Mouse (Mus musculus) kidney, adult 2 months (tissue): ENCODE measurements around the gene Aplnr. TPM values are rescaled to one million over a fixed set of nuclear protein-coding genes. Genes with fewer than 3 reads are reported as not detected.
A peak's percentile ranks its signal among the peaks of the same experiment; 100 is the strongest.

Experiments used
- DNase-seq: peaks from one replicate; pipeline ENCODE4 v3.0.0; 2021
- H3K27ac ChIP-seq: fragments of 200-500 bp; 2 replicates; pipeline ENCODE4 v1.5.1; 2012; ENCODE audit warnings: low read depth, low read length, control low read depth, inconsistent platforms; ENCODE audit not compliant: insufficient read depth
- H3K27me3 ChIP-seq: fragments of 200-500 bp; replicated peaks from 2 replicates; pipeline ENCODE4 v1.6.1; 2012; ENCODE audit warnings: mild to moderate bottlenecking, moderate library complexity, low read length, inconsistent platforms; ENCODE audit not compliant: control insufficient read depth, insufficient read depth
- H3K36me3 ChIP-seq: fragments of 200-500 bp; 2 replicates; pipeline ENCODE4 v1.6.1; 2012; ENCODE audit warnings: mild to moderate bottlenecking, moderate library complexity, low read length, inconsistent platforms; ENCODE audit not compliant: control insufficient read depth, insufficient read depth
- H3K4me1 ChIP-seq: fragments of 200-500 bp; 2 replicates; pipeline ENCODE4 v1.6.1; 2011; ENCODE audit warnings: low read length; ENCODE audit not compliant: control insufficient read depth, insufficient read depth
- H3K4me3 ChIP-seq: fragments of 200-500 bp; 2 replicates; pipeline ENCODE4 v1.5.1; 2011; ENCODE audit warnings: mild to moderate bottlenecking, low read depth, low read length, control low read depth; ENCODE audit not compliant: insufficient read depth
- CTCF ChIP-seq: fragments of 200-500 bp; conservative IDR thresholded peaks from 2 replicates; pipeline ENCODE4 v1.5.1; 2011; ENCODE audit warnings: low read depth, mild to moderate bottlenecking, control low read depth, low read length, moderate library complexity, mixed read lengths; ENCODE audit not compliant: insufficient read depth, insufficient read length
- POLR2A ChIP-seq: fragments of 200-500 bp; IDR thresholded peaks from one replicate; pipeline ENCODE4 v1.6.1; 2011; ENCODE audit warnings: low read depth, low read length, control low read depth
- WGBS: fragments of 180-500 bp; shearing (Covaris S2); methylation state at CpG from one replicate; pipeline ENCODE4 v1.1.7; 2018; 5-methylcytosine and 5-hydroxymethylcytosine counted together
- polyA plus RNA-seq: library from polyadenylated mRNA; depleted of rRNA; stranded (reverse); fragments of >200 nt; gene quantifications from 2 replicates; pipeline ENCODE4 v1.2.3, GENCODE M21; 2012

The Aplnr gene
- polyA plus RNA-seq, 1 experiment = 16.6 TPM

GRCm38 (mm10) chr2:85103201-85103600 lies 32.8 kb upstream of the Aplnr start:
- peaks cover 6% of the 10 kb centered on the region; the same call in 1 of the 2 replicates for H3K4me1 ChIP-seq
- no peaks in the 10 kb centered on the region for H3K36me3 ChIP-seq
- TF ChIP-seq POLR2A (no peak), CTCF (no peak)
- no peak overlapping the region for H3K4me3 ChIP-seq
- H3K27me3 ChIP-seq = no peaks in the 10 kb centered on the region
- no peak for DNase-seq
- no peak overlapping the region for H3K27ac ChIP-seq
- 80% methylated on average over 8 of the region's 8 CpGs for WGBS

DNA sequence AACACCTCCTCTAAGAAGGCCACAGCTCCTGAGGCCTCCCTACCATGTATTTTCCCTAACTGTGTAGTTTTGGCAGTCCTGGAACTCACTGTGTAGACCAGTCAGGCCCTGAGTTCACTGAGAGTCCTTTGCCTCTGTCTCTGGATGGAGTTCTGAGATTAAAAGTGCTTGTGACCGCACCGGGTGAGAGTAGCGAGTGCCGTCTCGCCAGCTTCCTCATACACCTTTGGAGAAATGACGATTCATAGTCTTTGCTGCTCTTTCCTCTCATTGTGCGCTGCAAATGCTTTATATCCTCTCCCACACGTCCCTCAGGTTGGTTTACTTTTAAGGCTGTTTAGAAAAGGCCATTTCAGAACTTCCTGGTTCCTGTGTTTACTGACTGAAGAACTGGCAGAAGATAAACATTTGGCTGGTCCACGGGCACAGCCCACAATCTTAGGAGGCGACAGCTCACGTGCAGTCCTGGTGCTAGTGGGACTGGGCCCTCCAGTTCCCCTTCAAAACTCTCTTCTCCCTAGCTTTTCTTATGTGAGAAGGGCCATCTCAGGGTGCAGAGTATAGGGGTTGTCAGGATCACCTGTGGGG lies 30.5 kb upstream of the Aplnr start:
- Histone ChIP-seq H3K36me3 (no peaks in the 10 kb centered on the region), H3K4me1 (peaks cover 3% of the 10 kb centered on the region; the same call in 1 of the 2 replicates), H3K27me3 (no peaks in the 10 kb centered on the region), H3K4me3 (no peak overlapping the region), H3K27ac (peak overlapping the region; percentile 22; the same call in 1 of the 2 replicates)
- DNase-seq = no peak
- no peak for TF ChIP-seq POLR2A
- WGBS = 54% methylated on average over 11 of the region's 11 CpGs

- DNase-seq = no peak
- H3K27me3 ChIP-seq = no peaks in the 10 kb centered on the region
- H3K4me1 ChIP-seq = peaks cover 3% of the 10 kb centered on the region; the same call in 1 of the 2 replicates
- TF ChIP-seq POLR2A (no peak), CTCF (no peak)
- no peak overlapping the region for H3K4me3 ChIP-seq
- no peaks in the 10 kb centered on the region for H3K36me3 ChIP-seq
- 38% methylated on average over 7 of the region's 7 CpGs for WGBS
- H3K27ac ChIP-seq = no peak overlapping the region; the same call in 1 of the 2 replicates
Observed at GRCm38 (mm10) chr2:85106068-85106790, 29.8 kb upstream of the Aplnr start.

- Histone ChIP-seq H3K36me3 (no peaks in the 10 kb centered on the region), H3K4me3 (no peak overlapping the region), H3K4me1 (peaks cover 3% of the 10 kb centered on the region; the same call in 1 of the 2 replicates), H3K27ac (no peak overlapping the region), H3K27me3 (no peaks in the 10 kb centered on the region)
- DNase-seq = no peak
- 68% methylated on average over 4 of the region's 4 CpGs for WGBS
- TF ChIP-seq CTCF (no peak), POLR2A (no peak)
Observed at GRCm38 (mm10) chr2:85106941-85107340, 29.1 kb upstream of the Aplnr start.

- no peak for DNase-seq
- TF ChIP-seq CTCF (no peak), POLR2A (no peak)
- WGBS = 83% methylated on average over 9 of the region's 9 CpGs
- Histone ChIP-seq H3K36me3 (no peaks in the 10 kb centered on the region), H3K4me1 (peaks cover 3% of the 10 kb centered on the region; the same call in 1 of the 2 replicates), H3K27me3 (no peaks in the 10 kb centered on the region), H3K27ac (no peak overlapping the region), H3K4me3 (no peak overlapping the region)
Observed at GRCm38 (mm10) chr2:85110288-85110875, 25.6 kb upstream of the Aplnr start.

DNA sequence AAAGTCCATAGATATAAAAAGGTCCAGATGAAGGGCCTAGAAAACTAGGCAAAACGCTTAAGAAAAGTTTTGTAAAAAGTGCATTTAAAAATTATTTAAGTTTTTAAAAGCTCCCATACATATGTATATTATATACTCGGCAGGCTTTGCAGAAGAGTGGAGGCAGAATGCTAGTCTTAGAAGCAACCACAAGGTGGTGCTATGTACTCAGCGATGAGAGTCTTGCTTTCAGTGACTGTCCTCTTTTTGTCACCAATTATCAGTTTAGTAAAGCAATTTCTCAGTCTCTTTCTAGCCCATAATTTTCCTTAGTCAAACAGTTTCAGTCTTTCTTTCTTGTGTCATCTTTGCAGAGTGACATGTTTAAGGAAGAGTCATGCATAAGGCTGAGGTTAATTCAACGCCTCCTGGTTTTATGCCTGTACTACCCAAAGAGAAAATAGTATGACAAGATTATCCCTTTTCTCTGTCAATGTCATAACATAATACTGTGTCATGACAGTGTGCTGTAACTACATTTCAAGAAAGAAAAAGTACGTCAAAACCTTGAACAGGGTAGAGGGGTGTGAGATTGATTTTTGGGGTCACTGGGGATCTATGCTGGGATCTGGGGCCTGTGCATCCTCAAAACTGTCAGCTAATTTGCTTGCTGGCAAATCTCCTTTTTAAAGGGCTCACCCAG lies 12.7 kb upstream of the Aplnr start:
- TF ChIP-seq CTCF = peak; percentile 54
- TF ChIP-seq POLR2A = no peak
- Histone ChIP-seq H3K4me3 (no peak overlapping the region), H3K36me3 (no peaks in the 10 kb centered on the region), H3K4me1 (no peaks in the 10 kb centered on the region), H3K27ac (no peak overlapping the region), H3K27me3 (no peaks in the 10 kb centered on the region)
- DNase-seq = peak; percentile 49
- 27% methylated on average over 5 of the region's 5 CpGs for WGBS
